Mouse (Mus musculus) E14TG2a.4 (cell line): Measurements from ENCODE around the gene Phf20.

Experiments used
- H3K27me3 ChIP-seq: 2 replicates; pipeline ENCODE4 v1.6.1; 2014; ENCODE audit warnings: low read length, control low read depth; ENCODE audit not compliant: insufficient read depth
- H3K36me3 ChIP-seq: 2 replicates; pipeline ENCODE4 v1.6.1; 2014; ENCODE audit warnings: low read length, control low read depth; ENCODE audit not compliant: insufficient read depth
- H3K4me1 ChIP-seq: replicated peaks from 2 replicates; pipeline ENCODE4 v1.6.1; 2014; ENCODE audit warnings: low read depth, low read length, control low read depth
- H3K4me3 ChIP-seq: replicated peaks from 2 replicates; pipeline ENCODE4 v1.5.1; 2014; ENCODE audit warnings: mild to moderate bottlenecking, low read length
- H3K9me3 ChIP-seq: 2 replicates; pipeline ENCODE4 v1.6.1; 2014; ENCODE audit warnings: low read length, control low read depth
- CTCF ChIP-seq: conservative IDR thresholded peaks from 2 replicates; pipeline ENCODE4 v1.5.1; 2014; ENCODE audit warnings: low read length
- NANOG ChIP-seq: IDR thresholded peaks from 2 replicates; pipeline ENCODE4 v1.6.1; 2014; ENCODE audit warnings: borderline replicate concordance, low read length, mixed read lengths
- POU5F1 ChIP-seq: IDR thresholded peaks from 2 replicates; pipeline ENCODE4 v1.6.1; 2014; ENCODE audit warnings: low read length, borderline replicate concordance

Gene Phf20

DNA sequence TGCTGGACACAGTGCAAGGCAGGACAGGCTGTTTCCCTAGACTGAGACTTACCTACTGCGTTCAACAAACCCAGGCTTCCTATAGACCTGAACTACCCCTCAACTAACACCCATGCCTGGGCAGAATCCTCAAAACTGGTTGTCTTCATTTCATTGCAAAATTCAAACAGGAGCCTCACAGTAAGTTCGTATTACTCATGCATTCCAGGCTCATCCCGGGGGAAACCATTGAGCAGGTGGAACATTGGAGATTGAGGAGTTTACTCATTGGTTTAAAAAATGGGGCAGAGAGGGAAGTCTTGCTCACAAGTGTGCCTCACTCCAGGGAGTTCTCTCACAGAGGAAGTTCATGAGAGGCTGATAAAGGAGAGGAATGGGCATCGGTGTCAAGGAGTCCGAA lies 114.2 kb downstream of the Phf20 start:
- Histone ChIP-seq H3K4me3 (no peak overlapping the region), H3K4me1 (peaks cover 7% of the 10 kb centered on the region; the same call in 1 of the 2 replicates), H3K9me3 (peaks cover 4% of the 10 kb centered on the region; the same call in 1 of the 2 replicates), H3K27me3 (no peaks in the 10 kb centered on the region), H3K36me3 (peaks cover 54% of the 10 kb centered on the region)
- TF ChIP-seq POU5F1 (no peak), NANOG (no peak), CTCF (no peak)

DNA sequence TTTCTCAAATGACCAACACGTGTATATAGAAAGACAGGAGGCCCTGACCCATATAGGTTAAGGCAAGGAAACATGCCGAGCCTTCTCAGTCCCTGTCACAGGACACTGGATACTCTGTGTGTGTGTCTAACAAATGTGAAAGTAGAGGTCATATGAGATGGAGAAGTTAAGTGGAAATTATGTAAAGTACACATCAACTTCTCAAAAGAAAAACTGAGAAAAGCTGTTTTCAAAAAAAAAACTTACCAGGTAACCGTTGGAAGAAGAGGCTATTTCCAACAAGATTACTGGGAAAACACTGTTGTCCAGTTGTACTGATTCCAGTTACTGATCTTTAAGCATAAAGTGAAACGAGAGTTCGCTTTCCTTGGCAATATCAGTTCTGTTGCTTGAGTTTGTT lies 114.7 kb downstream of the Phf20 start:
- peaks cover 4% of the 10 kb centered on the region; the same call in 1 of the 2 replicates for H3K9me3 ChIP-seq
- peaks cover 7% of the 10 kb centered on the region for H3K4me1 ChIP-seq
- H3K4me3 ChIP-seq, result no peak overlapping the region
- H3K27me3 ChIP-seq, result no peaks in the 10 kb centered on the region
- TF ChIP-seq NANOG, result no peak
- TF ChIP-seq CTCF, result no peak
- no peak for TF ChIP-seq POU5F1
- H3K36me3 ChIP-seq, result peaks cover 50% of the 10 kb centered on the region

DNA sequence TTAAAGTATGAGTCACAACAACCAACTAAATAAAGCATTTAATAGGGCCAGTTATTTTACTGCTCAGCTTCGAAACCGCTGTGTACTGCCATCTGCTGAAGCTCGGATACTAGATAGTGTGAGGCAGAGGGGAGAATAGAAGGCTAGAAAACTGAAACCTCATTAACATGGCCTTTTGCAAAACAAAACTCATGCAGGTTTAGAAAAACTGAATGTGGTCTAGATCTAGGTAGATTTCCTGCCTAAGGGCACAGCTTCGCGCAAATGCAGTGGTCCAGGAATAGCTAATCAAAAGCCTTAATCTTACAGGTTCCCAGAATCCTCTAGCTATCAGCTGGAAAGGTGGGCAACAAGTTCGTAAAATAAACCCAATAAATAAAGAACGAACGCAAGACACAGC lies 115.2 kb downstream of the Phf20 start:
- Histone ChIP-seq H3K9me3 (peaks cover 4% of the 10 kb centered on the region; the same call in 1 of the 2 replicates), H3K4me3 (peak overlapping the region; percentile 89), H3K4me1 (peaks cover 7% of the 10 kb centered on the region), H3K36me3 (peaks cover 45% of the 10 kb centered on the region), H3K27me3 (no peaks in the 10 kb centered on the region)
- TF ChIP-seq POU5F1 (no peak), NANOG (no peak), CTCF (no peak)

DNA sequence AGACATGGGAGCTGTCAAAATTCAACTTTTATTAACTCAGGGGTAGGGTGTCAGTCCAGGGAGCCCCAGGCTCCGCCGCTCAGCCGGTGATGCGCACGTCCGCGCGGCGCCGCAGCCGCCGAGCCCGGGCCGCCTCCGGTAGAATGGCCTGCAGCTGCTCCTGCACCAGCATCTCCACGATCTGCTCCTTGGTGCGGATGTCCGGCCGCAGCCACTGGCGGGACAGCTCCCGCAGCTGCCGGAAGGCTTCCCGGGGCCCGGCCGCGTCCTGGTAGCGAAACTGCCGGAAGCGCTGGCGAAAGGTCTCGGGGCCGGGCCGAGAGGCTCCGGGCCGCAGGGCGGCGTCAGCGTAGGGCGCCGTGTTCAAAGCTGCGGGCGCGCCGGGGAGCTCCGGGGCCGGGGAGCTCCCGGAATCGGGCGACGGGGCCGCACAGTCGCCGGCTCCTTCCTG lies 115.6 kb downstream of the Phf20 start:
- H3K9me3 ChIP-seq, result peaks cover 4% of the 10 kb centered on the region; the same call in 1 of the 2 replicates
- H3K4me1 ChIP-seq, result peaks cover 7% of the 10 kb centered on the region
- TF ChIP-seq CTCF (no peak), POU5F1 (no peak), NANOG (no peak)
- peaks cover 40% of the 10 kb centered on the region for H3K36me3 ChIP-seq
- no peaks in the 10 kb centered on the region for H3K27me3 ChIP-seq
- H3K4me3 ChIP-seq, result peak overlapping the region; percentile 89

DNA sequence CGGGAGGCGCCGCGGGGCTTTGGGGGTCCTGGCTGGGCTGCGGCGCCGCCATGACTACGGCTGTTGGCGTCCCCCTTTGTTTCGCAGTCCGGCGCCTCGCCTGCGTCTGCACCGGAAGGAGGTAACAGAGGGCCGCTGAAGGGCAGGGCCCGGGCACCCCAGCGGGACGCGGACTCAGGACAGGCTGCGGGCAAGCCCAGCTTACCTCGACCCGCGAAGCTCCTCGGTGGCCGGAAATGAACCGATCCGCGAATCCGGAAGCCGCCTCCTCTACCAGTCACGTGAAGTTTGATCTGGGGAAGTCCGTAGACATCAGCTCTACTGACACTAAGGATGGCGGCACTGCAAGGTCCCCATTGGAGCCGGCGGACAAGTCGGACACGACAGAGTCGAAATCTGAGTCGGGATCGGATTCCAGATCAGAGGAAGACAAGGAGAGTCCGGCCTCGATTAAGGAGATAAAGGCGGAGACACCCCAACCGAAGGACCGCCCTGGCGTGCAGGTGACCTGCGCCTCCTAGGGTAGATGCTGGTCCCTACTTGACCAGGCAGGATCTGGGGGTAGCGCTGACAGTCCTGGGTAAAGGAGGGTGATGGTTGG lies 116.1 kb downstream of the Phf20 start, which contains the start of the genes Cnbd2 and Scand1:
Cnbd2 (plus strand) TSS at position 3 of the 601 bp plus-strand sequence.
Scand1 (minus strand) TSS at position 408 of the 601 bp plus-strand sequence.
- Histone ChIP-seq H3K4me3 (peak within 1 kb of the TSS; percentile 89), H3K9me3 (peaks cover 4% of the 10 kb centered on the region; the same call in 1 of the 2 replicates), H3K36me3 (peaks cover 35% of the 10 kb centered on the region), H3K27me3 (no peaks in the 10 kb centered on the region), H3K4me1 (peaks cover 7% of the 10 kb centered on the region)
- TF ChIP-seq NANOG (no peak), POU5F1 (no peak), CTCF (no peak)

DNA sequence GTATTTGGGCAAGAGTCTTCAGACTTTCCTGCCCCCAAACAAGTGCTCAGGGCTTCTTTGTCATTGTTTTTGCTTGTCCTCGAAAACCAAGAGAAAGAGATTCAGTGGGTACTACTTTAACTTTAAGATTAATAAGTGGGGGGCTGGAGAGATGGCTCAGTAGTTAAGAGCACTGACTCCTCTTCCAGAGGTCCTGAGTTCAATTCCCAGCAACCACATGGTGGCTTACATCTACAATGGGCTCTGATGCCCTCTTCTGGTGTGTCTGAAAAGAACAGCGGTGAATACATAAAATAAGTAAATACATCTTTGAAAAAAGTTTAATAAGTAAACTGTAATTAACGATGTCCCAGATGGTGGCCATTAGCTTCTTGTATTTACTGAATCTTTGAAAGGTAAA lies 116.9 kb downstream of the Phf20 start:
- Histone ChIP-seq H3K36me3 (peaks cover 27% of the 10 kb centered on the region), H3K4me3 (peak overlapping the region; percentile 89), H3K27me3 (no peaks in the 10 kb centered on the region), H3K9me3 (peaks cover 4% of the 10 kb centered on the region; the same call in 1 of the 2 replicates), H3K4me1 (peaks cover 7% of the 10 kb centered on the region)
- TF ChIP-seq POU5F1 (no peak), CTCF (no peak), NANOG (no peak)

DNA sequence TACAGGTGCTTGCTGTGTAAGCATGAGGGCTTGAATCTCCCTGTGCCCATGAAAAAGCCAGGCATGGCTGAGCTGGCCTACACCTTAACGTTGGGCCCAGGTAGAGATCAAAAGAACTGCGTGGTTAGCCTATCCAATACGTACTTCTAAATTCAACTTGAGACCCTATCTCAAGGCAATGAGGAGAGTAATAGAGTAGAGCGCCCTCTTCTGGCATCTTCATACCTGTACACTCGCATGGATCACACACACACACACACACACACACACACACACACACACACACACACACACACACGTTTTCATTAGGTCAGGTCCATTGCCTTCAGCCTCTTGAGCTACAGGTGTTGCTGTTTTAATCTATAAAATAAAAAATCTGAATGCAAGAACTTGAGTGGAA lies 118.5 kb downstream of the Phf20 start:
- peaks cover 11% of the 10 kb centered on the region for H3K36me3 ChIP-seq
- TF ChIP-seq NANOG (no peak), CTCF (0 out of 2 replicates have a peak, but pooled peaks have one; percentile 17), POU5F1 (no peak)

DNA sequence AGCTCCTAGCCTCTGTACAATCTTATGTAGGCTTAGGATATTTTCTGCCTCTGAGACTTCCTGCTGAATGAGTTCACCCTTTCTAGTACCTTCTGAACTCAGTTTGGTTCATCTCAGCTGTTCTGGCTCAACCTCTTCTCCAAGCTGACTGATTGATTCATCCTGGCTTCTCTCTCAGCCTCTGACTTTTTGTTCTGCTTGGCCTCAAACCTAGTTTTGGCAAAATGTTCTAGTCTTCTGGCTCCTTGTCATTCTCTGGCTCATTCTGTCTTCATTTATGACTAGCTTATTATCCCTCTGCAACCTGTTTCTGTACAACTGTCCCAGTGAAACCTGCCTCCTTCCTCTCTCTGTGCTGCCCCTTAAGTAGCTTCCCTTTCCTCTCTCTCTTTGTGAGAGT lies 122.2 kb downstream of the Phf20 start:
- Histone ChIP-seq H3K4me1 (peaks cover 4% of the 10 kb centered on the region), H3K4me3 (no peak overlapping the region), H3K36me3 (no peaks in the 10 kb centered on the region), H3K9me3 (peaks cover 4% of the 10 kb centered on the region; the same call in 1 of the 2 replicates), H3K27me3 (no peaks in the 10 kb centered on the region)
- no peak for TF ChIP-seq NANOG
- no peak for TF ChIP-seq POU5F1
- no peak for TF ChIP-seq CTCF

More for the DNA sequence above, 118.5 kb downstream of the Phf20 start:
- H3K4me3 ChIP-seq, result no peak overlapping the region
- peaks cover 7% of the 10 kb centered on the region for H3K4me1 ChIP-seq
- no peaks in the 10 kb centered on the region for H3K27me3 ChIP-seq
- H3K9me3 ChIP-seq, result peaks cover 4% of the 10 kb centered on the region; the same call in 1 of the 2 replicates

DNA sequence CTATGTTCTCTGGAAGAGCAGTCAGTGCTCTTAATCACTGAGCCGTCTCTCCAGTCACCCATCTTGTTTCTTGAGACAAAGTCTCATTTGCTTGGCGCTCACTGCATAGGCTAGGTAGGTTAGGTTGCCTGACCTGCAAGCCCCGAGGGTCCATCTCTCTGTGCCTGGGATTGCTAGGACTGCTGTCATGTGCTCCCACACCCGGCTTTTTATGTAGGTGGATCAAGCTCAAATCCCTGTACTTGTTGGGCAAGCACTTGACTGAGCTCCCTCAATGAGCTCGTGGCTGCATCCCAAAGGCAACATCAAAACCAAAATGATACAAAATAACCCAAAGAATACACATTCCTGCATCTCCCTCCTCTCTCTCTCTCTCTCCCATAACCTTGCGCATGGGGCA lies 125.3 kb downstream of the Phf20 start:
- Histone ChIP-seq H3K36me3 (no peaks in the 10 kb centered on the region), H3K4me1 (peaks cover 15% of the 10 kb centered on the region), H3K27me3 (no peaks in the 10 kb centered on the region), H3K9me3 (no peaks in the 10 kb centered on the region), H3K4me3 (no peak overlapping the region)
- TF ChIP-seq POU5F1 (no peak), CTCF (no peak), NANOG (no peak)
